Mouse (Mus musculus) myocyte (in vitro differentiated cells): ENCODE measurements around the gene Chrd.

Source experiments
- CEBPB ChIP-seq: IDR thresholded peaks from 2 replicates; pipeline ENCODE4 v1.6.1; 2011; ENCODE audit warnings: mild to moderate bottlenecking, moderate library complexity; ENCODE audit not compliant: poor library complexity, insufficient read depth, severe bottlenecking
- POLR2A ChIP-seq: IDR thresholded peaks from one replicate; pipeline ENCODE4 v1.6.1; 2011; ENCODE audit warnings: low read depth, mild to moderate bottlenecking, control low read depth, moderate library complexity; ENCODE audit not compliant: insufficient read length
- USF1 ChIP-seq: IDR thresholded peaks from one replicate; pipeline ENCODE4 v1.6.1; 2011; ENCODE audit warnings: low read depth, mild to moderate bottlenecking, control low read depth, moderate library complexity

GRCm38 (mm10) chr16:20736168-20736567, 3.2 kb downstream of the Chrd start:
- no peak for TF ChIP-seq USF1
- no peak for TF ChIP-seq CEBPB
- TF ChIP-seq POLR2A, result no peak
